Mouse (Mus musculus) right cerebral cortex, adult 2 months (tissue): ENCODE measurements at regions not wholly inside any gene's neighbourhood (a gene's known extent, or its start where the extent isn't known, plus 50 kb on each side); places are given as distances from the start of the nearest gene placed in this dataset.

Experiments
- DNase-seq, 2 experiments: peaks; one replicate each; pipeline ENCODE4 v3.0.0; 2021 to 2022; ENCODE audit warnings: low spot score in 2 of 2

GRCm38 (mm10) chr15:72101730-72102129, 1732.6 kb upstream of the Gm6569 start:
- no peak for DNase-seq

- DNase-seq: no peak
Observed at GRCm38 (mm10) chr15:72105830-72106413, 1728.4 kb upstream of the Gm6569 start.

- DNase-seq: no peak
Observed at GRCm38 (mm10) chr15:72110520-72110919, 1723.8 kb upstream of the Gm6569 start.

GRCm38 (mm10) chr15:72116772-72117171, 1717.6 kb upstream of the Gm6569 start:
- DNase-seq: no peak

- no peak for DNase-seq
Observed at GRCm38 (mm10) chr15:72134226-72134625, 1700.1 kb upstream of the Gm6569 start.

- no peak for DNase-seq
Observed at GRCm38 (mm10) chr15:72135992-72136617, 1698.3 kb upstream of the Gm6569 start.

- no peak for DNase-seq
Observed at GRCm38 (mm10) chr15:72140122-72140521, 1694.2 kb upstream of the Gm6569 start.

- DNase-seq: no peak
Observed at GRCm38 (mm10) chr15:72150581-72150980, 1683.8 kb upstream of the Gm6569 start.

- DNase-seq: no peak
Observed at GRCm38 (mm10) chr15:72158505-72158904, 1675.9 kb upstream of the Gm6569 start.

- no peak for DNase-seq
Observed at GRCm38 (mm10) chr15:72200861-72201260, 1633.5 kb upstream of the Gm6569 start.

- DNase-seq: no peak
Observed at GRCm38 (mm10) chr15:72201791-72202190, 1632.6 kb upstream of the Gm6569 start.

GRCm38 (mm10) chr15:72205240-72205799, 1629.0 kb upstream of the Gm6569 start:
- DNase-seq: no peak

- DNase-seq: peak; percentile 94
Observed at GRCm38 (mm10) chr15:72205950-72206349, 1628.4 kb upstream of the Gm6569 start.

GRCm38 (mm10) chr15:72207589-72207988, 1626.8 kb upstream of the Gm6569 start:
- DNase-seq: no peak

GRCm38 (mm10) chr15:72208076-72208475, 1626.3 kb upstream of the Gm6569 start:
- DNase-seq: peak in 1 of 2 experiments; percentile 22

GRCm38 (mm10) chr15:72208973-72209372, 1625.4 kb upstream of the Gm6569 start:
- DNase-seq: peak; percentile 43 to 57

- DNase-seq: no peak
Observed at GRCm38 (mm10) chr15:72217731-72218130, 1616.6 kb upstream of the Gm6569 start.

- DNase-seq: no peak
Observed at GRCm38 (mm10) chr15:72219985-72220384, 1614.4 kb upstream of the Gm6569 start.

GRCm38 (mm10) chr15:72220786-72221185, 1613.6 kb upstream of the Gm6569 start:
- no peak for DNase-seq

GRCm38 (mm10) chr15:72232355-72232754, 1602.0 kb upstream of the Gm6569 start:
- DNase-seq: peak; percentile 47 to 49

GRCm38 (mm10) chr15:72264619-72265018, 1569.7 kb upstream of the Gm6569 start:
- DNase-seq: peak in 1 of 2 experiments; percentile 2

GRCm38 (mm10) chr15:72283846-72284245, 1550.5 kb upstream of the Gm6569 start:
- DNase-seq: no peak

- no peak for DNase-seq
Observed at GRCm38 (mm10) chr15:72296648-72297047, 1537.7 kb upstream of the Gm6569 start.
